Mouse (Mus musculus): ENCODE data around the gene Coa5.

The Coa5 gene

DNA sequence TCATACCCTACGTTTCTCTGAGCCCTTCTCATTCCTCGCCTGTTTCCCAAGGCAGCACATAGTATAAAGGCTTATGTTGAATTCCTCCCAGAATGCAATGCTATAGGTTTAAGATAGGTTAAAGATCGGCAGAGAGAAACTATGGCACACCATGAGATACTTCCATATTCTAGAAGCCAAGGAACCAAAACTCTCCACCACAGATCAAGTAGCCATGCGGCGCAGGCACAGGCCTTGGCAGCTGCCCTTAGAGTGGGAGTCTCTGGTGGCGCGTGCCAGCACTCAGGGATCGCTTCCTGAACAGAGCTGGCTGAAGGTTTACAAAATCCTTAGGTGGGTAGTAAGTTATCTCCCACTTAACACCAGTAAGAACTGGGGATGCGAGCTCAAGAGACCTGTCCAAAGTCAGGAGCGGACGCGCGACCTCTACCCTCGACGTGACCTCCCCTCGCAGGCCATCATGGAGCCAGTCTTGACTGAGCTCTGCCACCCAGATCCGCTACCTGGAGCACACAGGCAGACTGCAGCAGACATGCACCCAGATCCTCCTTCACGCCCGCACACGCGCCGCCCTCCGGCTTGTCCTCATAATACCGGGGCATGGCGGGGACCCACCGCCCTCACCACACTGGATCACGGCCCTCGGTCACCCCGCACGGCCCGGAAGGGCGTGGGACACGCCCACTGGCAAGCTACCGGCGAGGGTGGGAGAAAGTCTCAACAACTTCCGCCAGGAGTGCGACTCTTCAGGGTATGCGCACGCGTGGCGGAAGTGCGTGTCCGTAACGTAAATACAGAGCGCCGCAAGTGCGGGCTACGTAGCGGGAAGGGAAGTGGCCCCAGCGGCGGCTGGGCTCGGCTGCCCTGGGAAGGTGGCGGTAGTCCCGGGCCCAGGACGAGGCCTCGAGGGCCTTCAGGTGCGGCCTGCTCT, at the start of gene Coa5, which contains the start of gene Unc50:
Gene Coa5, minus strand, starts transcription at position 738 of the 931 bp plus-strand sequence.
Gene Unc50, plus strand, starts transcription at position 774 of the 931 bp plus-strand sequence.
- DNase-seq = peak; percentile 94 to 95

DNA sequence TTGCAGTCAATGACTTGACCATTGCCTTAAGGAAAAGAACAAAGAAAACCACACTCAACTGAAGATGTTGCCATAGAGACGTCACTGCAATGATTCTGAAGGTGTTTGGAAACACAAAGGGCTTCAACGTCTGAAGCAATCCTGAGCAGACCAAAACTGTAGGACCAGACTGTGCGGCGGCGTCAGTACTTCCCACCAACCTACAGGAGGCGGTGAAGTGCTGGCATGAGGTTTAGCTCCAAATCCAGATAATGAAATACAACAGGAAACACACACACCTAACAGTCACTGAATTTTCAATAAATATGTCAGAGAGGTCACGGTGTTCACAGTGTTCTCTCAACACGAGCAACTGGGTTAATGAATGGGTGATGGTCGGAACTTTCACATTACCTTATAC, 49.2 kb upstream of the Coa5 start:
- peak; percentile 16 to 26 for DNase-seq

DNA sequence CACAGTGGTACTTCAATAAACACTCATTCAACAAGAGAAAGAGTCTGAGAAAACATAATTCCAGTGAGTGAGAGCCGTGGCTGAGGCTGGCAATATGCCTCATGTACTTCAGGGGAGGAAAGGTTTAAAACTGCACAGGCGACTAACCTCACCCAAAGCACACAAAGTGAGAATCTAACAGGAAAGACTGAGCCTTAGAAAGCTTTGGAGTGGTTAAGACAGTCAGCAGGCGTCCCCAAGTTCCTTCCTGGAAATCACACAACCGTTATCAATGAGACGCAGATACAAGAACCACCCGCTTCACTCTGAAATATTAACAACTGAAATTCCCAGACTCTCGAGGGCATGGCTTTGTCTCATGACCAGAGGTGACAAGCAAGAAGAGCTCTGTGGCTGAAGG, 48.5 kb upstream of the Coa5 start:
- DNase-seq = no peak

DNA sequence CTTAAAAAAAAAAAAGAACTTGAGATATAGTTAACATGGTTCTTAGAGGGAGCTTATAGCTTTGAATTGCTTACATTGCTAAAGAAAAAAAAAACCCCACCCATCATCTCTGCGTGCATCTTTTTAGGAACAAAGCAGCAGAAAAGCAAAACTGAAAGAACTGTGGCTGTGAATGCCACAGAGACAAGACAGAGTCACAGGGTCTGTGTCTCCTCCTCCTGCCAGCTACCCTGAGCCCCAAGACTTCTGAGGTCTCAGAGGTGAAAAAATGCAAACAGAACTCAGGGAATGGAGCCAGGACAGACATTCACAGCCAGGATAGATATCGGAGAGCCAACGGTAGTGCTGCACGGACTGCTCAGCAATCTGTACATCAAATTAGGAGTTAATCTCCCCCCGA, 48.0 kb upstream of the Coa5 start:
- peak in 1 of 2 experiments; percentile 15 for DNase-seq

DNA sequence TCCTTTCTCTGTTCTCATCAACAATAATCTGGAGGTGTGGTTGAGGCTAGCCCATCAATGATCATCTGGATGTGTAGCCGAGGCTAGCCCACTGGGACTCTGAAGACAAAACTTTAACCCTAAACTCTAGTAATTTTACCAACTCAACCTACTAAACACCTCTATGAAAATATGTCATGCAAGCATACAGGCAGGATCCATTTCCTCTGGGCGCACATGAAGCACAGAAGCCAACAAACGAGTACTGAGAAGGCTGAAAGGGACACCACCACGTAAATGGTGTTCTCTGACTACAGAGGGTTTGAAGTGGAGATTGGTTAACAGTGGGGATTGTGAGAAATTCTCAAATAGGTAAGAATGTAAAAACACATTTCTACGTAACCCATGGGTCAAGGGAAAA, 47.3 kb upstream of the Coa5 start:
- no peak for DNase-seq

DNA sequence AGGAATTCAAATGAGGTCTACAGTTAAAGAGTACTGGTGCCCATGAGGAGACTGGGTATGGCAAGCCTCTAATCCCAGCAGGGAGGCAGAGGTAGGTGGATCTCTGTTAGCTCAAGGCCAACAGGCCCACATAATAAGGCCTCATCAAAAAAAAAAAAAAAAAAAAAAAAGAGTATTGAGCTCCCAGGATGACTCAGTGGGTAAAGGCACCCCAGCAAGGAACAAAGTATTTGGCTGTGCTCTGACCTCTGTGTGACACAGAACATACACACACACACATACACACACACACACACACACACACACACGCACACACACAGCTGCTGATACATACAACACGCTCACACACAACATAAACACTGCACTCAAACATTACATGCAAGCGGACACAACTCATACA, 45.4 kb upstream of the Coa5 start:
- no peak for DNase-seq

DNA sequence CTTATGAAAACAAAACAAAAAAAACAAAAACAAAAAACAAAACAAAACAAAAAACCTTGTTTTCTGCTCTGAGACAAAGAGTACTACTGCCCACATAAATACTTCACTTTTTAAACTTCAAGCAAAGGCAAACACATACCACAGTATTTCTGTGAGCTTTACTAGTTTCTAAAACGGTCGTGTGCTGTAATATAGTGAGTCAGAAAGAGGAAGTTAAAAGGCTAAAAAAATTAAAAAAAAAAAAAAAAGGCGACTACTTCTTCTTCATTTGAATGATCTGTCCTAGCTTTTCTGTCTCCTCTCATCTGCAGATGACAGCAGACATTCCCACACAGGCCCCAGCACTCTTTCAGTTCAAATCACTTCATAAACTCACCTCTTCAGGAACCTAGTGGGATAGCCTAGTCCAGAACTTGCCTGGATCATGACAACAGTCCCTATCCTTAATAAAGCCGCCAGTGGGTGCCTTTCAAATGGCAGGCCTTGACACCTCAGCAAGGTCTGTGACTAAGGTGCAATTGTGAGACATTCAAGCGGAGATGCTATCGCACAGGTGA, 44.8 kb upstream of the Coa5 start:
- DNase-seq = no peak

DNA sequence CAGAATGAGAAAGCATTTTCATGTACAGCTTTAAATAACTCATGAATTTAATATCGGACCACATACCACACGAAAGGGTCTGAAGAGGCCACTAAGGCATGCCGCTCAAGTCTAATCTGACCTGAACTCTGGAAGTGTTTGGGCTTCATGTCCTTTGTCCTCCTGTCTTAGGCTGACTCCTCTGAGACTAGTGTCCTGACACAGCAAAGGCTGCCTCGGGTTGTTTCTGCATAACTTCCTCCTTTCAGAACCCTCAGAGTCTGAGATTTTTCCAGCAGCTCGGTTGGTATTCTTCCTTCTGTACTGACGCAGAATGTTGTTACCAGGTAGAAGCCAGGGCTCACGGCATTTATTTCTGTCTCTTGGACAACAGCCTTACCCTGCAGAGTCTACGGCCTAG, 44.1 kb upstream of the Coa5 start:
- no peak for DNase-seq

DNA sequence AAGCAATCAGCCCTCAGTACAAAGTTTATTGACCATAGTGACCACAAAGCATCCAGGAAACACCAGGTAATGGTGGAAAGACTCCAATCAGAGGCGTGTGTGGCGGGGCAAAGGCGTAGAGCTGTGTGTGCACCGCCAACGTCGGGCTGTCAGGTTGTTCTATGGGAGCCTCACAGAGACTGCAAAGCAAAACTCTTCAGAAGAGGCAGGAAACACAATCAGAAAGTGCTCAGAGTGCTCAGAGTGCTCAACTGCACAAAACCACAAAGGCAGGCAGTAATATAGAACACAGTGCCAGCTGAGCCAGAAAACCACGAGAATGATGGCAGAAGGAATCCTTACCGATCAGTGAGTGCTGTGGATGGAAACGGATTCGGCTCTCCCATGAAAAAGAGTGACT, 43.3 kb upstream of the Coa5 start:
- no peak for DNase-seq

DNA sequence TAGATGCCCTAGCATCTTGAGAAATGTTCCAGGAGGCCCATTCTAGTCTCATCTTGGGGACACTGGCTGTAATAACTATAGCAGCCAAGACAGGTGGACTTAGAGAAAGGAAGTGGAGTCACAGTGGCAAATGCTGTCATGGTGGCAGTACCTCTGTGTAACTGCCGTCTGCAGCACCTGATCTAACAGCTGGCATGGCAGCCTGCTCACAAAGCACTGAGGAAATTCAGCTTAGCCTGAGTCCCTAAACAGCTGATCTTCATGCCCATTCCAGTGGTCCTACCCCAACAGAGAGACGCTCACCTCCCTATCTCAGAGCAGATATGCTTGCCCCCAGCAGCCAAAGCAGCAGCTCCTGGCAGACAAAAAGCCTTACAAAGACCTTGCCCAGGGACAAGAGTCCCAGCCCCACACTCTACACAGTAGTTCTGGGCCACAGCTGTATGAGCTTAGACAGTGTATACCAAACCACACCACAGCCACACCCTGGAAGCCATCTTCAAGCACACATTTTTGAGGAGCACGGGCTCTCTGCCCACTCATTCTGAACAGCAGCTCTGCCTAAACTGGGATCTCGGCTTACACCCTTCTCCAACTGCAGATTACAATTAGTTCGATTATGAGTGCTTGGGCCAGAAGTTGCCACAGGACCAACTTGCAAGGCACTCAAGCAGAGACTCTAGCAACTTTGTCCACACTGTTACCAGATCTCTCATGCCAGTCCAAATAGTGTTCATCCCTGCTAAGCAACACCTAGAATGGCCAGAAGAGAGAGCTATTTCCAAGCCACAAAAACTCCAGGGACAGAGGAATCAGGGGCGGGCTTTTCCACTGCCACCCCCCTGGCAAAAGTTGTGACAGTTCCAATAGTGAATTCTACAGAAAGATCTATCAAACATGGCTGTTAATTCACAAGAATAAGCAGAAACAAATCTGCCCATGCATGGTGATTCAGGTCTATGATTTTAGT, 41.6 kb upstream of the Coa5 start:
- DNase-seq = no peak

DNA sequence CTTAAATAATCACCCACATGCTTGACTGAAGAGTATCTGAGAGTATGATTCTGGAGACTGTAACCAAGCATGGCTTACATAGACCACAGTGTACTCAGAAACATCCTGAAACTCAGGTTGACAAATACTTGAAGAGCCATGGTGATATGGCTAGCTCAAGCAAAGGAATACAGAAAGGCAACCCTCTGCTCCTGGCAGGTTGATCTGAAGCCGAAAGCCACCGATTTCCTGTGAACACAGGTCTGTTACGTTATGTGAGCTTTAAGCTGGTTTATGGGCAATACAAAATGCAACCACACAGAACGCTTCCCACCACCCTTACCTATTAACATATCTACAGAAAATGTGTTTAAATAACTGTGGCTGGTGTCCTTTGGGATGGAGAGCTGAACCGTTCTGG, 39.1 kb upstream of the Coa5 start:
- no peak for DNase-seq

DNA sequence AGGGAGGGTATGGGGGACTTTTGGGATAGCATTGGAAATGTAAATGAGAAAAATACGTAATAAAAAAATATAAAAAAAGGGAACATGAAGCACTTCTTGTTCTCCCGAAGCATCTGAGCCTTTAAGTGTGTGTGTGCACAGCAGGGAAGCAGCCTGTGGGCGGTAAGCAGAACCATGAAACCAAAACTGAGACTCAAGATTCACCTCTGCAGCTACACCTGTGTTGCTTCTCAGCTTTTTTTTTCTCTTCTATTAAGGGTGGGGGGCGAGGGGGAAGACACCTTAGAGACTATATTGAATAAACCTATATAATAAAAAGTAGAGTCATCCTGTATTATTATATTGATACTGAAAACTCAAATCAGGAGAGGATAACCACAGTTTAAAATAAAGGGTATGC, 37.9 kb upstream of the Coa5 start:
- no peak for DNase-seq

DNA sequence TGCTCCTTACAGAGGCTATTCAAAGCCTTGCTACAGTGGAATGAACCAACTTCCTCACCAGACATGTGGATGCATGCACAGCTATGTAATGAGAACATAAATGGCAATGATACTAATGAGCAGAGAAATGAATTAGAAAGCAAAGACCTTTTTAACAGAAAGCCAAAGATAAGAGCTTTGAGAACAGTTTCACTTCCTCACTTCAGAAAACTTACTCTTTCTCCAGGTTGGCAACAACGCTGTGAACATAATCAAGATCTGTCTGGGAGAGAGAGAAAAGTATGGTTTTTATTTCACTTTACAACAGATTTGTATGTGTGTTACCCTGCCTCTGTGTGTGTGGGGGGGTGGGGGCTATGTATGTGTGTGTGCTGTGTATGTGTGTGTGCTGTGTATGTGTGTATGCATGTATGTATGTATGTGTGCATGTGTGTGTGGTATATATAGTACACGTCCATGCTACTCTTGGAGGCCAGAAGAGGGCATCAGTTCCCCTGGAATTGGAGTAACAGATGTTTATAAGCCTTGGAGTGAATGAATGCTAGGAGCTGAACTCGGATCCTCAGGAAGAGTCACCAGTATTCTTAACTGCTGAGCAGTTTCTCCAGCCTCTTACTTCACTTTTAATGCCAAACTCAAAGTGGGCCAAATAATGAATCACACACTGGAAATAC, 36.6 kb upstream of the Coa5 start:
- DNase-seq = no peak

DNA sequence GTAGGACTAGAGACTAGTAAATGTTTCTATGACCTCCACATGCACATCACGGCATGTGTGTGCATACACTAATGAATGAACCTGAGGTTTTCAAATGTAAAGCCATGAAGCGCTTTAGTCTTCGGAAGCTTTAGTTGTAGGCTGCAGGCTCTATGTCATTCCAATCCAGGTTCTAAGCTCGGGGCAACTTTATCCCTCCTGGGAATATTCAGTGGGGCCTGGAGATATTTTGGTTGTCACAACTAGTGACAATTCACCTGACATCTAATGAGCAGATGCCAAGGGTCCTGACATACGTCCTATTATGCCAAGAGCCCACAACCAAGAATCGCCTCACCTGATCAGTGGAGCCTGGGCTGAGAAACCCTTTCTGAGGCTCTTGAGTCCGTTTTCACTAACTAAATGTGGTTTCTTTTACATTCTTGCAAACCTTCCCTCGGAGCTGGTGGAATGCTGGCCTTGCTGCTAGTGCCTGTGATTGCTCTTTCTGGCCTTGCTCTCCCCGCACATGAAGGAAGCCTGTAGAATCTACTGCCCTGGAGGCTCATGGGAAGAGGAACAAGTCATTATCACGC, 35.1 kb upstream of the Coa5 start:
- no peak for DNase-seq

DNA sequence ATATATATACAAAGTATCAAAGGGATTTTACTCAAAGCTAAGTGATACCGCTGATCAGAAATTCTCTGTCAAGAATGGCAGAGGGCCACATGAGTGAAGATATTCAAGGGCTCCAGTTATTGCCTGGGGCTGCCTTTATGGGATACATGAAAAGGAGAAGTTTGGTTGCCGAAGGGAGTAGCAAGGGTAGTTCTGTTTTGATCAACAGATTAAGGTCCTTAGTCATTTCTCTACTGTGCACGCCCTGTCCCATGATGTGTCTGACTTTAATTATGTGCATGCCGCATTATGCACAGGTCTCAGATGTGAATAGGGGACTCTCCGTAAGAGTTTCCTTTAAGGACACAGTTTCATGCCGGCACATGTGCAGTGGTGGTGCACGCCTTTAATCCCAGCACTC, 27.6 kb upstream of the Coa5 start:
- no peak for DNase-seq

DNA sequence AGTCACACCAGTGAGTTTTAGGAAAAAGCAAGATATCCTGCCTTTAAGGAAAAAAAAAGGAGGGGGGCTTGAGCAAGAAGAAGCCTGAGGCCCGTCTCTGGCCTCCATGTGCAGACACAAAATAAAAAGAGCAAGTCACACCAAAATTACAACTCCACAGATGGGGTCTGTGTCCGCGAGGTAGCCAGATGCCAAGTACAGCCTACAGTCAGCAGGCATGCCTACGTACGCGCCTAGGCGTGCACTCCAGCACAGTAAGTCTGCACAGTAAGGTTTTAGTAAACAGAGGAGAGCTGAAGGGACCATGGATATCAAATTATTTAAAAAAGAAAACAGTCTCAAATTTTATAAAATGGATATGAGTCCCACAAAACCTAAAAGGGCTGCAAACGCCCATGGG, 21.4 kb upstream of the Coa5 start:
- DNase-seq = no peak

DNA sequence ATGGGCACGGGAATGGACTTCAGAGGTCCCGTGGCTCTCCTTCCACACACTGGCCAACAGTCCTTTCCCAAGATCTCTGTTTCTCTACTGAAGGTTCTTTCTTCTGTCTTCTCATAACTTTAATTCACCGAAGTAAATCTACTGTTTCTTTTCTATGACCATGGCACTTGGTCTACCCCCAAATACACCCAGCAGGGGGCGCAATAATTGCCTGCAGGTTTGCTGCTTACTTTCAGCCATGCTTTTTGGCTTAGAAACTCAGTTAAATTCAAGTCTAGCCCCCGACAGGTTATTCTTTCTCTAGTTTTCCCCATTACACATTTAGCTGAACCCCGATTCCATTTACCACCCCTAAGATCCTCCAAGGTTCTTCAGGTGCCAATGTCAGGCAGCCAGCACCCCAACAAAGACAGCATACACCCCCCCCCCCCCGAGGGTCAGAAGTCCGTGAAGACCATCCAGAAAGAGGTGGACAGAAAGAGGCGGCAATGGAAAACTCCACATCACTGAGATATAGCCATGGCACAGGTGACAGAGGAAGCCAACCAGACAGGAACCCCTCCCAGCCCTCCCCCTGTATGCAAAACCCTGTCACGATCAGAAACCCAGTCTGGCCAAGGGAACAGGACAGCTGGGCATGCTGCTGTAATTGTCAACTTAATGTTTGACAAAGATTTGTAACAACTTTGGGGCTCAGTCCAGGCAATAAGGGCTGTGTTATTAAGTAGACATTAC, 18.6 kb upstream of the Coa5 start:
- peak; percentile 53 to 60 for DNase-seq

DNA sequence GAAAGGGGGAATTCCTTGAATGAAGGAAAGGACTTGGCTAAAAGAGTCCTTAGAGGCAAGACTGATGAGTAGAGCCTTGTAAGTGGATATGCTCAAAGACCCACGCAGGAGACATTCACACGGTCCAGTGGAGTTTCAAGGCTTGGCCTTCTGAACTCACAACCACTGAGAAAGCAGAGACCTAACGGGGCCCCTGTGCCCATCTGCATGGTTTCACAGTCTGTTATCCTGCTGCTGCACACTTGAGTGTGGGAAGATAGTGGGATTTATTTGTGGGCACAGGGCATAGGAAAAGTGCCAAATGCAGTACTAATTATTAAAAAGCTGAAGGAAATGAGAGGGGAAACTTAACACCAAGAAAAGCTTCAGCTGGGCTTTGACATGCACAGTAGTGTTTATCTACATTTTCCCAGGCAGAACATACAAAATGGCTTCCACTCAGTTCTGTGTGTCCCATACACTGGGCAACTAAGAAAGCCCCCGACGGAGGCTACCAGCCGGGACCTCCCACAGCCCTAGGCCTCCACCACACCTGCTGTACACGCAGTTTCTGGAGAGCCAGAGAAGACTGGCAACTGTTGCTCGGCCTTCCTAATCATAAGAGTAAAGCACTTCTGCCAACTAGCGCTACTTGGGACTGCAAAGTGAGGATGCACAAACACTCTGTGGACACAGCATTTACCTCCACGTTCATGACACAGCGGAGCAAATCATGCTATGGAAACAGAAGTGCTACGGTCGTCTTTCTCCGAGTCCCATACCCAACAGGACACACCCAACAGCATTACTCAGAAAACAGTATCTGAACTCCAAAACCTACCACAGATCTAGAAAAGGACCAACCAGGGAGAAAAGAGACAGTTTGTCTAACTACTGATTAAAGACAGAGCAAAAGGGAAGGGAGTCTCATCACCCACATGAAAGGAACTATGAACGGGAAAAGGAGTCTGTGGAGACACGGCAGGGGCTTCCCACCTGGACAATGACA, 13.2 kb upstream of the Coa5 start:
- DNase-seq = no peak

DNA sequence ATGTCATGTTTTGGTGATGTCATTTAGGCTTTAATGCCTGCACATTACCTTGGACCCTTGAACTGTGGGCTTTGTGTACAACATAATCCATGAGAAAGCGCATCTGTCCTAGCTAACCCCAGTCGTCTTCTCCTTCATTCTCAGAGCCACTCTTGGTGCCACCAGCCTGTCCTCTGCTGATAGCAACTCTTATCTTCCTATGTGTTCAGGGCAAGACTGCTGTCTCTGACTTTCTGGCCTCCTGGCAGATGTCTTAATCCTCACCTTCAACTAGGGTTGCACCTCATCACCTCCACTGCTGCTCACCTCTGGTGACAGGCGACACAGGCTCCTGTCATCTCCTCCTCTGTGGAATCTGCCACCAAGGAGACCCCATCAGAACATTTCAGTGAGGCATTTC, 6.5 kb upstream of the Coa5 start:
- no peak for DNase-seq

DNA sequence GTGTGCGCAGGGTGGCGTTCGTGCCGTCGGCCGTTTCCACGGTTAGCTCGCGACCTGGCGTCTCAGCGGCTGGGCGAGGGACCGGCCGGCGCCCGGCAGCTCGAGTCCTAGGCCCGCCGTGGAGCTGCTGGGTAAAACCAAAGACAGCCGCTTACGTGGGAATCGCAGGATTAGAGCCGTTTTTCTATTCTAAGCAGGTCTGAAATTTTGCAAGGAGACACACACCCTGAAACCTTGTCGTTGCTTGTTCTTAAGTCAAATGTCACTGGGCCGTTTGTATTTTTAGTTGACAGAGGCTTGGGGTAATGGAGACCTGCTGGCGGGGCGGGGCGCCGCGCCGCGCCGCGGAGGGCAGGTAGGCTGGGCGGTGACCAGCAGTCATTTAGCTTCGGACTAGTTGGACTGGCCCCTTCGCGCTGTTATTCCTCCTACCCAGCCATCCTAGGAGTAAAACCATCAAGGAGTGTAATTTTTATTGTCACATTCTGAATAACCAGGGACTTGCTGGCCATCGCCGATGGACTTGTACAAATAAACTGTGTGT, 466 bp upstream of the Coa5 start:
- DNase-seq = peak in 1 of 2 experiments; percentile 23
